Mouse (Mus musculus): ENCODE results near the gene Prg2.

Gene Prg2

GRCm38 (mm10) chr2:84961901-84962300 is 18.4 kb upstream of the Prg2 start:
- DNase-seq (ENCODE audit: low spot score in 2 of 2), result no peak

- DNase-seq (ENCODE audit: low spot score in 2 of 2), result no peak
These were observed 17.3 kb upstream of the Prg2 start for GRCm38 (mm10) chr2:84962906-84963507.

- no peak for DNase-seq (ENCODE audit: low spot score in 2 of 2)
These were observed 16.0 kb upstream of the Prg2 start for GRCm38 (mm10) chr2:84964111-84964801.

- no peak for DNase-seq (ENCODE audit: low spot score in 2 of 2)
These were observed 12.8 kb upstream of the Prg2 start for GRCm38 (mm10) chr2:84967318-84967991.

GRCm38 (mm10) chr2:84975580-84975979 is 4.7 kb upstream of the Prg2 start:
- DNase-seq (ENCODE audit: low spot score in 2 of 2), result no peak

GRCm38 (mm10) chr2:84987930-84988329 is 7.7 kb downstream of the Prg2 start, which contains the start of gene Prg3:
TSS of gene Prg3 (plus strand) at chr2:84988215.
- DNase-seq (ENCODE audit: low spot score in 2 of 2), result no peak

GRCm38 (mm10) chr2:84996376-84996775 is 16.1 kb downstream of the Prg2 start:
- no peak for DNase-seq (ENCODE audit: low spot score in 2 of 2)

GRCm38 (mm10) chr2:84999486-85000181 is 19.4 kb downstream of the Prg2 start:
- no peak for DNase-seq (ENCODE audit: low spot score in 2 of 2)

- DNase-seq (ENCODE audit: low spot score in 2 of 2), result no peak
These were observed 21.2 kb downstream of the Prg2 start for GRCm38 (mm10) chr2:85001497-85001896.

GRCm38 (mm10) chr2:85002575-85002974 is 22.3 kb downstream of the Prg2 start:
- DNase-seq (ENCODE audit: low spot score in 2 of 2), result no peak

- peak; percentile 21 to 56 for DNase-seq (ENCODE audit: low spot score in 2 of 2)
These were observed 24.1 kb downstream of the Prg2 start for GRCm38 (mm10) chr2:85004341-85004740.

- DNase-seq (ENCODE audit: low spot score in 2 of 2), result no peak
These were observed 26.3 kb downstream of the Prg2 start for GRCm38 (mm10) chr2:85006600-85006999.

- no peak for DNase-seq (ENCODE audit: low spot score in 2 of 2)
These were observed 27.5 kb downstream of the Prg2 start for GRCm38 (mm10) chr2:85007729-85008128.

- DNase-seq (ENCODE audit: low spot score in 2 of 2), result no peak
These were observed 29.0 kb downstream of the Prg2 start for GRCm38 (mm10) chr2:85009212-85009611.

- no peak for DNase-seq (ENCODE audit: low spot score in 2 of 2)
These were observed 31.8 kb downstream of the Prg2 start for GRCm38 (mm10) chr2:85011906-85012604.

- no peak for DNase-seq (ENCODE audit: low spot score in 2 of 2)
These were observed 32.4 kb downstream of the Prg2 start for GRCm38 (mm10) chr2:85012679-85013078.

- DNase-seq (ENCODE audit: low spot score in 2 of 2), result no peak
These were observed 33.7 kb downstream of the Prg2 start for GRCm38 (mm10) chr2:85013826-85014587.

GRCm38 (mm10) chr2:85014588-85014982 is 34.3 kb downstream of the Prg2 start:
- DNase-seq (ENCODE audit: low spot score in 2 of 2), result no peak

- no peak for DNase-seq (ENCODE audit: low spot score in 2 of 2)
These were observed 41.8 kb downstream of the Prg2 start for GRCm38 (mm10) chr2:85022043-85022442.

GRCm38 (mm10) chr2:85026178-85026577 is 45.9 kb downstream of the Prg2 start:
- no peak for DNase-seq (ENCODE audit: low spot score in 2 of 2)

- DNase-seq (ENCODE audit: low spot score in 2 of 2), result no peak
These were observed 47.0 kb downstream of the Prg2 start for GRCm38 (mm10) chr2:85027281-85027680.

All from right cerebral cortex, postnatal 36 days (tissue).